Mouse (Mus musculus): ENCODE measurements around the gene Ddx17.

- TF ChIP-seq ZC3H11A (IDR thresholded peaks at IDR 0.05; ENCODE audit: low read depth, low read length) (no peak), CHD1 (IDR thresholded peaks at IDR 0.05; ENCODE audit: low read depth, low read length) (no peak), CTCF (conservative IDR thresholded peaks at IDR 0.05 in 1 of 2, IDR thresholded peaks at IDR 0.05 in 1 of 2; ENCODE audit: low read depth in 2 of 2, low read length in 2 of 2) (no peak), POLR2A (IDR thresholded peaks at IDR 0.05; ENCODE audit: low read depth, low read length) (no peak), POLR2AphosphoS2 (IDR thresholded peaks at IDR 0.05; ENCODE audit: low read depth, low read length) (no peak), BHLHE40 (IDR thresholded peaks at IDR 0.05; ENCODE audit: low read depth, low read length) (no peak), RAD21 (IDR thresholded peaks at IDR 0.05; ENCODE audit: low read depth, low read length) (no peak)
Observed at GRCm38 (mm10) chr15:79503438-79503837, 43.1 kb downstream of the Ddx17 start.

Measured in CH12.LX (cell line).